Mouse (Mus musculus) thymus, postnatal 4 days (tissue): Measurements from ENCODE around the gene Lipe.

Source experiments
- DNase-seq: peaks from one replicate; pipeline ENCODE4 v3.0.0; 2021

Lipe gene

DNA sequence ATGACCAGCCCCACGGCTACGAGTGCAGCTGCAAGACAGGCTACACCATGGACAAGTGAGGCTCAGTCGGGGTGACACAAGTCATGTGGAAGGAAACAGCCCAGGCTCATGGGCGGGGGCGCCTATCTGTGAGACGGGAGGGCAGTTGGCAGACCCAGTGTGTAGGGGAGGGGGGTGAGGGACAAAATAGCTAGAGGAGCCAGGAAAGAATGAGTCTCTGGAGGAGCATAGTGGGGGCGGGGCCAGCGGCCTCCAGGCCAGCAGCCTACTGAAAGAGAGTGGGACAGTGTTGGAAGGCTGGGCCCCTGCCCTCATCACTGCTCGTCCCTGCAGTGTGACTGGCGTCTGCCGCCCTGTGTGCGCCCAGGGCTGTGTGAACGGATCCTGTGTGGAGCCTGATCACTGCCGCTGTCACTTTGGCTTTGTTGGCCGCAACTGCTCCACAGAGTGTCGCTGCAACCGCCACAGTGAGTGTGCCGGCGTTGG is 39.7 kb downstream of the Lipe start:
- no peak for DNase-seq

DNA sequence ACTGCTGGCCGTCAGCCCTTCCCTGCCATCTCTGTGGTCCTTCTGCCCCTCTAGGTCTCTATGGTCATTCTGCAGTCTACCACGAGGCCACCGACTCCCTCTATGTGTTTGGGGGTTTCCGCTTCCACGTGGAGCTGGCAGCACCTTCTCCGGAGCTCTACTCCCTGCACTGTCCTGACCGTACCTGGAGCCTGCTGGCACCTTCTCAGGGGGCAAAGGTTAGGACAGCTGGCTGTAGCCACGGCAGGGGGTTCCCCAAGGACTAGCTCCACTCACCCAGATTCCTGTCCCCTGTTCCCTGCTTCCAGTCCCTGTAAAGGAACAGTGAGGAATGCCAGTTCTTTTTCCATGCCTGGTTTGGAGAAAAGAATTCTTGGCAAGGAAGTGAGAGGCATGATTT is 49.6 kb downstream of the Lipe start:
- no peak for DNase-seq

DNA sequence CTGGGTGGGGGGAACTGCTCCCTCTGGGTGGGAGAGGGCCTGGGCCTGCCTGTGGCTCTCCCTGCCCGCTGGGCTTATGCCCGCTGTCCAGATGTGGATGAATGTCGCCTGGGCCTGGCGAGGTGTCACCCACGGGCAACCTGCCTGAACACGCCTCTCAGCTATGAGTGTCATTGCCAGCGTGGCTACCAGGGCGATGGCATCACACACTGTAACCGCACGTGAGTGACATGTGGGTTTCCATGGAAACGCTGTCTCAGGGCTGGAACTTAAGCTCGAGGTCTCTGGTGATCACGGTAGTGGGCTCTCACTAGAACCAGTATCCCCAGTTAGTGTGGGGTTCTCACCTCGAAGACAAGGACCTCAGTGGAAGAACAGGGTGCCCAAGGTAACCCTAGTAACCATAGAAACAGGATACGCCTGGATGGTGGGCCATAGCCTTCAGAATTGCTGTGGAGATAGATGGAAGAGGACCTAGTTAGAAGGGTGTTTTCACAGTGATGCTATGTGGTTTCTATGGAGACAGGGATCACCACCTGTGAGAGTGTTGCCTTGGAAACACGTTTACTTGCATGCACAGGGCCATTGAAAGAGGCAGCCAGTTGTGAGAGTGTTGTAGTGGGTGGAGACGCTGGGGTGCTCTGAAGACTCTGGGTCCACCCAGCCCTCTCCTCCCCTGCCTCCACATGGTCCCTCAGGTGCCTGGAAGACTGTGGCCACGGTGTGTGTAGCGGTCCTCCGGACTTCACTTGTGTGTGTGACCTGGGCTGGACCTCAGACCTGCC is 57.3 kb downstream of the Lipe start:
- no peak for DNase-seq

DNA sequence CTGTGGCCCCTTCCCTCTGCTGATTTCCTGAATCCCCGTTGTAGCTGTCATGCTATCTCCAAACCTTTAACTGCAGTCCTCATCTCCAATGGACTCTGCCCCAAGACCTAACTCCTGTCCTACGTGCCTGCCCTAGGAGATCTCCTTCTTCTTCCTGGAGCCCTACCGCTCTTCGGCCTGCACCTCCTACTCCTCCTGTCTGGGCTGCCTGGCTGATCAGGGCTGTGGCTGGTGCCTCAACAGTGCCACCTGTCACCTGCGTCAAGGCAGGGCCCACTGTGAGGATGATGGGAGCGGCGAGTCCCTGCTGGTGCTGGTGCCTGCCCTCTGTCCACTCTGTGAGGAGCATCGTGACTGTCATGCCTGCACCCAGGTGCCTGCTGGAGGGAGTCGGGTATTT is 59.2 kb downstream of the Lipe start:
- DNase-seq: no peak

DNA sequence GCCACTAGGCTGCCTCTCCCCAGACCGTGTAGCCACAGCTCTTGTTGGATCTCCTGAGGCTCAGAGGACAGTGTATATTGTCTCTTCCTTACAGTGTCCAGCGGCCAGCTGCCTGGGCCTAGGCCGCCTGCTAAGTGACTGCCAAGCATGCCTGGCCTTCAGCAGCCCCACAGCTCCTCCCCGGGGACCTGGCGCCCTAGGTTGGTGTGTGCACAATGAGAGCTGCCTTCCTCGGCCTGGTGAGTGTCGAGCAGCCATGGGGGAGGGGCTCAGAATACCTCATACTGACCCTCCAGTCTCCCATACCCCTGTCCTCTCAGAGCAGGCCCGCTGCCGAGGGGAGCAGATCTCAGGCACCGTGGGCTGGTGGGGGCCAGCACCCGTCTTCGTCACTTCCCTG is 64.0 kb downstream of the Lipe start:
- DNase-seq: no peak

DNA sequence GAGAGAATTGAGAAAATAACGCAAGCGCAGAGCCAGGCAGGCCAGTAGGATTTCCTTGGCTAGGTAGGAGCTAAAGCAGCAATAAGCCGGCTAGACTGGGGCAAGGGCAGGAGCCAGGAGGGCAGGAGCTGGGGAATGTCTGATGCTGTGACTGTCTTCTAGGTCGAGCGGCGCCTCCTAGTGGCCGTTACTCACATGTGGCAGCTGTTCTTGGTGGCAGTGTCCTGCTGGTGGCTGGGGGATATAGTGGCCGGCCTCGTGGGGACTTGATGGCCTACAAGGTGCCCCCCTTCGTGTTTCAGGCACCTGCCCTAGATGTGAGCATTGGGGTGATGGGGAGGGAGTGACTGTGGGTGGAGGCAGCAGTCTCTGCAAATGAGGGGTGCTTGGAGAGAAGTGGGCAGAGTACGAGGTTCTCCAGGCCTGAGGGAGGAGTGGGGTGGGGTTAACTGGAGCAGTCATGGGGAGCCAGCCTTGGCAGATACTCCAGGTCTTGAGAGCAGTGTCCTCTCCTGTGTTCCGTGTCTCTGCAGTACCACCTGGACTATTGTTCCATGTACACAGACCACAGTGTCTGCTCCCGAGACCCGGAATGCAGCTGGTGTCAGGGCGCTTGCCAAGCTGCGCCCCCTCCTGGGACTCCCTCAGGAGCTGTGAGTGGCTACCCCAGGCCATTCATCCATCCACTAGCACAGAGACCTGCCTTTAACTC is 64.8 kb downstream of the Lipe start:
- peak; percentile 86 for DNase-seq
